Mouse (Mus musculus) erythroblast, embryonic 14.5 days (primary cell): Measurements from ENCODE around the gene Fsd1.

Experiments
- GATA1 ChIP-seq: IDR thresholded peaks from 2 replicates; pipeline ENCODE4 v1.6.1; 2012; ENCODE audit warnings: low read length, inconsistent platforms, mixed read lengths
- TAL1 ChIP-seq: IDR thresholded peaks from 3 replicates; pipeline ENCODE4 v1.6.1; 2012; ENCODE audit warnings: low read length, inconsistent platforms, mixed read lengths

GRCm38 (mm10) chr17:55956591-55956990 lies 29.7 kb upstream of the Fsd1 start:
- no peak for TF ChIP-seq TAL1
- TF ChIP-seq GATA1: no peak
